Mouse (Mus musculus) MN1 (cell line): ENCODE results near the gene Lrba.
A peak's percentile ranks its signal among the peaks of the same experiment; 100 is the strongest.

Source experiments
- DNase-seq: peaks from one replicate; pipeline ENCODE4 v3.0.0-alpha.2; 2016; ENCODE audit warnings: low spot score

The Lrba gene

DNA sequence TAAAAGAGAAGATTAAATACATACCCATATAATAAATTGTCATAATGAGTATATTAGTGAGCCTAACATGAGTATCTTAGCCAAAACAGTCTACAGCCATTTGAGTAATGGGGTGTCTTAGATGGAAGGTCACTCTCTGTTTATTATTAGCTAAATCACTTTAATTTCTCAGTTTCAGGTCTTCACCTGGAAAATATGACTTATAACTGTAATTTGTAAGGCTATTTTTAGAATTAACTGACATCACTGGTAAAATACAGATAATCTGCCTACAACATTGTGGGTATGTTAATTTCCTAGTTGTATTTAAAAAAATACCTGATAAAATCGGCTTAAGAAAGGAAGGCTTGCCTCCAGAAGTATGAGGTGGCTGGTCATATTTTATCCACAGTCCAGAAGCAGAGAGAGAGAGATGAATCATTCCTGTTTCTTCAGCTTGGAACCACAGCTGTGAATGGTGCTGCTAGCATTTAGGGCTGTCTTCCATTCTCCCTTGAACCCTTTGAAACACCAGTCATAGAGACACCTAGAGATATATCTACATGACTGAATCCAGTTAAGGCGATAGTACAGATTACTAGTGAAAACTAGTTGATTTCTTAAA, 294.1 kb downstream of the Lrba start:
- DNase-seq, result no peak

DNA sequence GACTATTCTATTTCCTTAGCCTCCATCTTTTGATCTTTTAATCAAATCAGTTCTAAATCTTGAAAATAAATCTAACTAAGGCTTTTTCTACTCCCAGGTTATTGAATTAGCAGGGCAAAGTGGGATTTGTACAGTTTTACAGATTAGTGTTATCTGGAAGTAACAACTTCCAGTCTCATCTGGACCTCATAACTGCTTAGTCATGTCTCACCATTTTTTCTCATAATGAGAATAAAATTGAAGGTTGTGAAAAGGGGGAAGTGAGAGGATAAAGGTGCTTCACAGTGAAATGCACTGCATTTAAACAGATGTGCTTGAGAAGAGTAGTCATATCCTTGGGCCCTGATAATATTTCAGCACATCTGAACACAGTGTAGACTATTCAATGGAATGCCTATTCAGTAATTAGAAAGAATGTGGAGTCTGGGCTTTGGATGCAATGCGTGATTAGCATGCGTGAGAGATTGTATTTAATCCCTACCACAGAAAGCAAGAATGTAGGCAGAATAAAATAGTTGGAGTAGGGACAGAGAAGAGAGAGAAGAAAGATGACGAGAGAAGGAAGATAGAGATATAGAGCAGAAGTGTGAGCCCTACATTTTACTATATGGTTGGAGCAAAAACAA, 298.5 kb downstream of the Lrba start:
- no peak for DNase-seq

DNA sequence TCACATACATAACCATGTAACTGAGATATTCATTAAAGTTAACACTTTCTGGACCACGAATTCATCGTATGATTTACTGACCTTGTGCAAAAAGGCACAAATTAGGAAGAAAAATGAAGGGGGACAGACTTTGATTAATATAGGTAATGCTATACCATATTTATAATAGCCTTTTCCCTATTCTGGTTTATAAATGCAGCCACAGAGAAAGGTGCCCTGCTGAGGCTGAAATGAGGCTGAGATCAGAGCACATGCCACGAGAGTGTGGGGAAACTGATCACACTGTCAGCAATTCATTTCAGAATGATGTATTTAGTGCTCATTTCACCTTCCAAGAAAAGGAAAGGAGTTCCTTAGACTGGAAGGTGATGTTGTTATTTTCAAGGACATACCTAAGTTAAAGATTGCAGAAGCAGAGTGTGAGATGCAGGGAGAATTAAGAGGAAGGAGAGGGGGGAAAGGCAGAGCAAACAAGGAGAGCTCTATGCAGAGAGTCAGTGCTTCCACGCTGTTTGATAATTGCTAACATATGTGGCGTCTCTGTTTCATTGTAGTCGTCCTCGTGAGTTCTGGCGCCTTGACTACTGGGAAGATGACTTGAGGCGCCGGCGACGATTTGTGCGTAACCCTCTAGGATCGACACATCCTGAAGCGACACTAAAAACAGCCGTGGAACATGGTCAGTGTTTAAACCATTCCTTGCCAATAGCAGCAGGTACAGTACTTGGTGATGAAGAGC, 307.2 kb downstream of the Lrba start:
- DNase-seq, result no peak

DNA sequence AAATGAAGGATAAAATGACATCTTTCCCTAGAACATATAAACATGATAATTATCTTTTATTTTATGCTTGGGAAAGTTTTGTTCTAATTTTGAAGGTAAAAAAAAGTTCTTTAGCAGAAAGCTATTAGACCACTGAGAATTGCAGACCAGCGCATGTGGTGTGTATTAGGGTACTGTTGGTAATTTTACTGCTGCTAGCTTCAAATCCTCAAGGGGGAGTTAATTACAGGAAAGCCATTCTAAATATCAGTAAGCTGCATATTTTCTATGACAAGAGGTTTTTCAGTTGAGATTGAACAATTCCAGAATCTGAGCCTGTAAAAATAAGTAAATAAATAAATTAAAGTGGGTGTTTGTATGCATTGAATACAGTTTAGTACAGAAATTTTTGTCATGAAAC, 312.3 kb downstream of the Lrba start:
- DNase-seq, result no peak

DNA sequence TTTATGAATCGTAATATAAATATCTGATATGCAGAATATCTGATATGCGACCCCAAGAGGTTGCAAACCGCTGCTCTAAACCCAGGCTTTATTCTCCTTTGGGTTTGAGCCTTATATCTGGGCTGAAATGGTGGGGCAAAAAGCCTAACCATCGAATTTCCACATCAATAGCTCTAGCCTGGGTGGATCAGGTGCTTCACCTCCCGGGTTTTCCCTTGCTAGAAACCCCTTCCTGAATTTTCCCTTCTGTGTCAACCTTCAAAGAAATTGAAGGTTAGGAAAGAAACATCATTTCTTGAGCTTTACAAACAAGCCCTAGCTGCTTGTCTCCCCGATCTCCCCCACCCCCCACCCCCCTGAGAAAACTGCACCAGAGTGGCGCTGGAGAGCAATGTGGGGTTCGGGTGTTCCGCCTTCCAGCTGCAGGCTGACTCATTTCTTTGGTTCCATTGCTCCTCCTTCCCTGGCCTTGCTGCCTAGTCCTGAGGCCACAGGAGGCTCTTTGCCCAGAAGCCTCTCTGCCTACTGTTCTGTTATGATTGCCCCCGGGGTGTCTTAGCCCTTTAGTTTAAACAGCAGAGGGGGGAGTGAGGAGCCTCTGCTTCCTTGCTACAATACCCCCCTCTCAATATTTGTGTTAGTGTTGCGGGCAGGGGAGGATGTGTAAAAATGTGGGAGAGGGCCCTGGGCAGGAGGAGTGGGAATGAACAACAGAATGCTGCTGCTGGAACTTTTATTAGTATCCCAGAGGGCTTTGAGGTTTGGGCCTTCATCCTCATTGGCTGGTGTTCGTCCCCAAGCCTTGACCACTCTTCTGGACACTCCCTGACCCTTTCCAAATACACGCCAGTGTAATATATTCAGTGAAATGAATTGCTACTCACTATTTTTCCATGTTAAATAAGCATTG, 314.4 kb downstream of the Lrba start:
- peak; percentile 81 for DNase-seq

DNA sequence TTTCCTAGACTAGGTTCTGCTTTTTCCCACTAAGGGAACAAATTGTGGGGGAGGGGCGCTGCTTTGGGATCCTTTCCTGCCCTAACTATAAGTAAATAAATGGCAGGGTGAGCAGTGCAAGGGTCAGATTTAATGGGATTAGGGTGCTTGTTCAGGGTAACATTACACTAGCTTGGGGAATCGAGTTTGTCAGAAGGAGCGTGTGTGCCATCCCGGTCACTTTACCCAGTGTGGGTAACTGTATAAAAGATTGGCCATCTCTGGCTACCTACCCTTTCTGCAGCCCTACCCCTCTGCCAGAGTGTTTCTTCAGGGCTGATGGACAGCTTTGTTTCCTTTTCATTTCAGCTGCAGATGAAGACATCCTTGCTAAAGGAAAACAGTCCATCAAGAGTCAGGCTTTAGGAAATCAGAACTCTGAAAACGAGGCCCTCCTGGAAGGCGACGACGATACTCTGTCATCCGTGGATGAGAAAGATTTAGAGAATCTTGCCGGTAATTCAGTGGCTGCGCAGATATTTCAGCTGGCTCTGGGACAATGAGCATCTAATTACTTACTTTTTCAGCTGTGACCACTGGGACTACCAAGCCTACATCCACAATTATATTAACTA, 315.2 kb downstream of the Lrba start:
- DNase-seq, result peak; percentile 71

DNA sequence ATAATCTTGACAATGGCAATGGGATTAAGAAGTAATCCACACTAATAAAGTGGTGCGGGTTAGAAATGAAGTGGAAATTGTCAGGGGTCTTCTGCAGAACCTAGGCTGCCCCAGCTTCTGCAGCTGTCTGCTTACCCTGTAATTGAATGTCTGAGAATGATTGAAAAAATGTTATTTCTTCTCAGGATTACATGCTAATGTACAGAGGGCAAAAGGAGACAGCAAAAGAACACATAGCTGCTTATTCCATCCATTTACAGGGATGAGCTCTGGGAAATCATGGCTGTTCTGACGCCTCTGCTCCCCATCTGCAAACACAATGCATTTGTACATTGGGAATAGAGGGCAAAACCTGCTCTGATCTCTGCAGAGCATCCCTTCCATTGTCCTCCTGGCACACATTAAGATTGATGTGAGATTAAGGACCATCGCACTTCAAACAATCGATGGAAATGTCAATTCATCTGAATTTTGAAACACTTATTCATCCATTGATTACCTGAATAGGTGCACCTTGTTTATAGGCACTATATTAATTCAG, 316.7 kb downstream of the Lrba start:
- peak; percentile 61 for DNase-seq

DNA sequence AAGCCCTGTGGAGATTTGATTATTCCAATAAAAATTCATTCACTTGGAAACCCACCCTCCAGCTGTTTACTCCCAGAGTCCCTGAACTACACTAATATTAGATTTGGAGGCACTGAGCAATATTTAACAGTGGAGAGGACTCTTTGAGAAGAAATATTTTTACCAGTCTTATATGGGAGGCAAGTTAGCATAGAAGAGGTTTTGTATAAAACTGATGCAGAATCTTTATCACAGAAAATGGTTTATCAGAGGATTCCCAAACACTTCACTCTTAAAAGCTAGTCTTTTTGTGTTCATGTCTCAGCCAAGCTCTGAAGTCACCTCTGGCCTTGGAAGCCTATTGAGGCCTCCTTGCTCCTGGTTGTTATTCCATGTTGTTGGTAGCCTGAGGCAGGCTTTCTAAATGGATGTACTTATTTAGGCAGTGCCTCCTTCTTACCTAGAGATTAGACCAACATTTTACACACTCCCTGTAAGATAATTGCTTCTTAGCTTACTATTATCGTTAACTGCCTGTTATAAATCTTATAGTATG, 317.4 kb downstream of the Lrba start:
- DNase-seq, result peak; percentile 53

DNA sequence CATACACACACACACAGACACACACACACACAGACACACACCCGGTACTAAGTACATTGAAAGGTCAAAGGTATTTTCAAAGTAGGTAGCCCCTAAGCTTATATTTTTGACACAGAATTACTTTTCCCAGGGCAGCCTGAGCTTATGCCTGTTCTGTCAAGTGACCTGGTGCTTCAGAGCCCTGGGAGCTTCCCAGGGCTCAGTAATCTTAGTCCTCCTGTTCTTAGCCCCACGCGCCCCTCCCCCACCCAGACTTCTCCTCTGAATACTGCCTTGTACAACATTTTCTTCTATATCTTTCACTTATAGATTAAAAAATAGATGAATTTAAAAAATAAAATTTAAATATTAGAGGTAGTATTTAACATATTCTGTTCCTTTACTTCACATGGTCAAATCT, 320.3 kb downstream of the Lrba start:
- DNase-seq, result peak; percentile 85

DNA sequence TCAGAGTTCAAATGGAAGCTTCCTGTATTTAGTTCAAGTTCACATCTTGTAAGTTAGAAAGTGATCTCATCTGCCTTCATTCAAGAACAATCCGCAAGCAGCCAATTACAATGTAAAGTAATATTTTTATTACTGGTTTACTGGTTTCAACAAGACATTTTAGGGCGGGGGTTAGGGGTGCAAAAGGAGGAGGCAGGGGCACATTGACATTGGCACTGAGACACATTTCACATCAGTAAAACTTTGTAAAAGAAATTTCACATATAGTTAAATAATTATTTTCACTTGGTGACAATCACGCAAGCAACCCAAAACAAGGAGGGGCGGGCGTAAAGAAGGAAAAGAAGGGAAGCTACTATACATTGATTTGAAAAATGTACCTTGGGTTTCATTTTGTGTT, 321.5 kb downstream of the Lrba start:
- DNase-seq, result peak; percentile 52

DNA sequence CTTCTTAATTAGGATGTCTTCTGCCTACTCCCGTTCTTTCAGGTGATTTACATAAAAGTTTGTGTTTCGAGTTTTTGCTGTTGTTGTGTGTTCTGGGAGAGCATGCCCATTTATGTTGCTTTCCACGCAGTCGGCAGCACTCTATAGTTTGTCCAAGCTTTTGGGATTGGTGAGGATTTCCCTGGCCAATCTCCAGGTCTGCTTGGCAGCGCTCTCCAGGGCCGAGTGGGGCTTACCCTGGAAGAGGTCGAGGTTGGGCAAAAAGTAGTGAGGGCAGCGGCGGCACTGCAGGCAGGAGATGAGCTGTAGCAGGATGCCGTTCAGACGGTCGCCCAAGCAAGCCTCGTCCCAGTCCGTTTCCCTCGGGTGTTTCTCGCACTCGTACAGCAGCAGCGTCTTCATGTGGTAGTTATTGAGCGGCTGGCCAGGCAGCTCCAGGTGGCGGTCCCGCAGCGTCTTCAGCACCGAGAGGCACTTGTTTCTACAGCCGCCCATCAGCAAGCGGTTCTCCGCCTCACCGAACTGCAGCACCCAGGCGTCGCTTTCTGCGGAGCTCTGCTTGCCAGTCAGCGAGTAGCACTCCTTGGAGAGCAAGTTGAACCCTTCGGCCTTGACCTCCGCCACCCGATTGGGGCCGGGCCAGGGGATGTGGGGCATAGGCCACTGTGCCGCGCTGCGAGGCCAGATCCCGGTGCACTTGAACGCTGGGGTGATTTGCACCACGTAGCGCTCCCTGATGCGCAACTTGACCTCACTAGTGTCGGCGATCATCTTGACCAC, 322.2 kb downstream of the Lrba start:
- peak; percentile 76 for DNase-seq

DNA sequence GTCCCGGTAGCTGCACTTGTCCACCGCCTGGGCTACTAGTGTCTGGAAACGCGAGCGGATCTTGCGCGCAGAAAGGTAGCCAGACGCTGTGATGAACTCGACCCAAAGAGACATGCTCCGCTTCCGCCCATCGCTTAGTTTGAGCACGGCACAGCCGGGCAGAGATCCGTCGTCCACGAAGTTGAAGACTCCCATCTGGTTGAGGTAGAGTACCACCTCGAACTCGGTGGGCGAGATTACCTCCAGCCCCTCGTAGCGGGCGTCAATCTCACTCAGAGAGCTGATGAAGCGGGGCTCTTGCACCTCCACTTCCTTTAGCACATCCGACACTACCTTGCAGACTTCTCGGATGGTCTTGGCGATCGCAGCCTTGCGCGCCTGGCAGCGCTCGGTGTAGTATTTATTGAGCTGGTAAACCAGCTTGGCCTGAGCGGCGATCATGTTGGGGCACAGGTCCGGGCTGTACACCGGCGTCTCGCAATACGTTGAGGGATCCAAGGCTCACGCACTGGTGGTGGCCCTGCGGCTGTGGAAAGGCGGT, 322.8 kb downstream of the Lrba start:
- DNase-seq, result peak; percentile 73

DNA sequence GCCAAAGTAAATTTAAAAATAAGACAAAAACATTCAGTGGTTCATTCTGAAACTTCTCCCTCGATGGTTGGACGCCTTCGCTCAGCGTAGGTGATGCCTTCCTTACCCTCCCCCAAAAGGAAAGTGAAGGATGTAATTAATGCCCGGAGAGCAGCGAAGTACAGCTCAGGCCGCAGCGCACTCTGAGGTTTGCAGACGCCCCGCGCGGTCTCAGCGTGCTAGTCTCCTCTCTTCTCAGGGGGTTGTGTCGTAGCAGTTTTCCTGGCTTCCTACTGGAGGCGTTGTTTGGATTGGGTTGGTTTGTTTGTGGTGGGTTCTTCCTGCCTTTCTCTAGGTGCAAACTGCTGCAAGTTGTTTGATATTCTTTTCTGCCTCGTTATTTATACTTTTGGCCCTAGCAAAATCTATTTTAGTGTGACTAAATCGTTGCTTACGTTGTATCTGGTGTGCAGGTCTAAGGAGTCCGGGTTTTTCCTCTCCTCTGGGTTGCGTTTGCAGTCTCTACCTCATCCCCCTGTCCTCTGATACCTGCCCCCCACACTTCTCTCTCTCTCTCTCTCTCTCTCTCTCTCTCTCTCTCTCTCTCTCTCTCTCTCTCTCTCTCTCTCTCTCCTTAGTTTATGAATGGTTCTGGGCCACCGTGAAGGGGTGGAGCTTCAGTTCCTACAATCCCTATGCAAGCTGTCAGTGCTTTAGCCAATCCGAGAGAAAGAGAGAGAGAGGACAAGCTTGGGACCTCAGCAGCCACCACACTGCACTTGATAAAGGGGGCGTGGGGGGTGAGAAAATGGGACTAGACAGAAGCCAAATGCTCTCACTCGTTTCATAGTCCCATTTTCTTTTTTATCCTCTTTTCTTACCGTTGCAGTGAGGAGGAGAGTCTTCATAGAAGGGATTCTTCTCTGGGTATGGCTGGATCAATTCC, 323.9 kb downstream of the Lrba start, which contains the start of gene Mab21l2:
Gene Mab21l2 (minus strand): TSS at position 539 of the 925 bp plus-strand sequence.
- peak; percentile 98 for DNase-seq

DNA sequence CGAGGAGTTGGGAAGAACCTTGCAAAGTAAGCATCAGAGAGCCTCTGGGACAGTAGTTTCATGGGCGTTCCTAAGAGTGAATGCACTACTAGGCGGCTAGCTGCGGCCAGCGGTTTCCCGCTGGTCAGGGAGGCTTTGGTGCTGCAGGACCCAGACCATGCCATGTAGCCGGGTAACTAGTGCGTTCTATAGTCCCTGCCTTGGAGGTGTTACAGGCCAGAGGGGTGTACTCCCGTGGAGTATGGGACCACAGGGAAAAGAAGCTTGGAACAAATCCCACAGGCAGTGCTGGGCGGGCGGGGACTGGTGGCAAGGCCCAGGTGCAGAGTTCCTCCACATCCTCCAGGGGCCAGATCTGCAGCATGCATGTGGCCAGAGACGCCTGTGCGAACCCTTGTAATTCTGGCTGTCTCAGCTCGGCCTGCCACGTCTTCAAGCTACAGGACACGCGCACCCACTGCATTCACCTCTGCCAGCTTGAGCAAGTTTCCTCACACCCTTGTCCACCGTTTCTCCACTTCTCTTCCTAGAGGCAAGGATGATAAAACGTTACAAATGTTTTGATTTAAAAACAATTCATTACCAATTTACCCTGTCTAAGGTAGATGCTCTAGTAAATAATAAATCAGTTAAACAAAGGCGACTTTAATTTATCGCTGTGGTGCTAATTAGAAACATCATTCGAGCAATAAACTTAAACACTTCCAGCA, 326.0 kb downstream of the Lrba start:
- DNase-seq, result peak; percentile 96

DNA sequence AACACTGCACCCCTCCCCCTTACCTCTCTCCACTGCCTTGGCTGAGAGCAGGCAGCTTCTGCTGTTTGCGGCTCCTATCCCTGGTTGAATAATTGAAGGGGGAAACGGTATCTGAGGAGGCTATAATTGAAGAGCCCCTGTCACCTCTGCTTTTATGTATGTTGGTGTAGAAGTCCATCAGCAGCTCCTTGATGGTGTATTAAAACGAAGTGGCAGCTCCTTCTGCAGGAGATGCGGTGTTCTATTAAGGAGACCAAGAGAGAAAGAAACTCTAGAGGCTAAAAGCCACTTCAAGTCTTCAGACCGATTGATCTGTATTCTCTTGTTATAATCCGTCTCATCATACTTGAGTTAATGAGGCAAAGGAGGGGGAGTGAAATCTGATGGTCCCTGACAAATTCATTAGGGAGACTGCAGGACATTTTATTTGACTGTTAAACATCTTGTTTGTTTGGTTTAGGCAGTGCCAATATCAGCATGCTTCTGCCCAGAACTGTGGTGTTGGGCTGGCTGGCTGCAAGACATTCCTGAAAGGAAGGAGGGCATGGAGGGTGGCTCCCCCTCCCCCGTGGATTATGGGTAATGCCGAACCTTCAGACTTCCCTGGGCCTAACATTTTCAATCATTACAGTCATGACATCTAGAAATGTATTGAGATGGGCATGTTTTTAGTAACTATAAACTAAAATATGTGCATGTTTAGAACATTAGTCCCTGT, 326.7 kb downstream of the Lrba start:
- DNase-seq, result peak; percentile 66

DNA sequence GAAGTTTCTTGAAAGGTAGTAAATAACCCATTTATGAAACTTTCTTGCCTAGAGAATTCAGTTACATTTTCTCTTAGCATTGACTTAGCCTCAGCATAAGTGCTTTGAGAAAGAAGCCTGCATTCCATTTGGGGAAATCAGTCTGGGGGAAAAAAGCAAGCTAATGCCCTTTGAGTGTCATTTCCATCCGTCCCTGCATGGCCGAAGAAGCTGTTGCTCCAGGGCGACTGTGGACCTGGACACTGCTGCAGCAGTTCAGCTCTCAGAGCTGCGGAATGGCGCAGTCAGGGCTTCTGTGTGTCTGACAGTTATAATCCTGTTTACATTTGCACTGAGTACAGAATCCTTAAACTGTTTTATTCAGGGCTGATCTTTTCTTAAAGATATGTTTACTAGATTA, 327.7 kb downstream of the Lrba start:
- peak; percentile 48 for DNase-seq

DNA sequence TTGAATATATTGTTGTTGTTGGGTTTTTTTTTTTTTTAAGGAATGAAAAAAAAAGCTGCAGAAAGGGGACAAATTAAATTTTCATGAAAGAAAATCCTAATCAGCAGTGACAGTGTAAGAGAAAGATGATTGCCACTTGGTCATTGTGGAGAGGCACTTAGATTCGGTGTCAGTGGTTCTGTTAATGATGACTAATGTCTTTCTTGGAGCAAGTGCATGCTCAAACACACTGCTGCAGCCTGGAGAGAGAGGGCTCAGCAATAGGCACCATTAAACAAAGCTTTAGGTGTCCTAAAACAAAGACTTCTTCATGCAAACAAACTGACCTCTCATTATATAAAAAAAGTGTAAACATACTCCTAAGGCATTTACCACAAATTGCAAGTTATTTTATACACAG, 334.5 kb downstream of the Lrba start:
- DNase-seq, result peak; percentile 56

DNA sequence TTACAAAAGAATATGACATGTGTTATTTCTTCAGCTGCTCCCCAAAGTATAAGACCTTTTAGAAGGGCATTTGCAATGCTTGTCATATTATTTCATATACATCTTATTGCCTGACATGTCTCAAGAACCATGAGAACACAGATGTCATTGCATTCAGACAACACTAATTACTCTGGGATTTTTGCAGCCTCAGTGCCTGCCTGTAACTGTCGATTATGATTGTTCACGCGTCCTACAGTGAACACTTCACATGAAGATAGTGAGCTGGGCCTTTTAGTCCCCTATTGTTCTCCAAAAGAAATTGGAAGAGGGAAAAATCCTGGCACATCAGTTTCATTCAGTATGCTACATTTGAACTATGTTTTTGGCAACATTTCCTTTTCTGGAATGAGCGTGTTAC, 335.2 kb downstream of the Lrba start:
- no peak for DNase-seq
